Mouse (Mus musculus) liver, embryonic 14.5 days (tissue): ENCODE results near the gene Prima1.

Experiments
- CTCF ChIP-seq: IDR thresholded peaks from 2 replicates; pipeline ENCODE4 v1.5.1; 2016; ENCODE audit warnings: antibody characterized with exemption, low read depth, control low read depth
- EP300 ChIP-seq: IDR thresholded peaks from 2 replicates; pipeline ENCODE4 v1.6.1; 2016; ENCODE audit warnings: antibody characterized with exemption, low read depth

DNA sequence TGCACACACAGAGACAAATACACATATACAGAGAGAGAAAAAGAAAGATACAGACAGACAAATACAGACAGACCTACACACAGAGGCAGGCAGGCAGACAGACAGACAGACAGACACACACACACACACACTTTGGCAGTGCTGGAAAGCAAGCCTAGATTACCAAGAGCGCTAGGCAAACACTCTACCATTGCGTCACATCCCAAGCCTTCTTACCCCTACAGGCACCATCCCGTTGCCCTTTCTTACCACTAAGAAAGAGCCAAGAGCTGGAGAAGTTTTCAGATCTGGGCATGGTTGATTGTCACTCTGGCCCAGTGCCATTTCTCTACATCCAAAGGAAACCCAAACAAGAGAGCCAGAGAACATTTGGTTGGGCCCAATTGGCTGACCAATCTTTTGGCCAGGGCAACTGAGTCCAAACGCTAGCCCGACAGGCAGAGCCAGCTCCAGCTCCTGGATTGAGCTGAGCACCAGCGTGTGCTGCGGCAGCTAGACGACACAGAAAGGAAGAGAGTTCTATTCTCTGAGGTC, 11.0 kb upstream of the Prima1 start:
- TF ChIP-seq EP300 (no peak), CTCF (no peak)
